Mouse (Mus musculus) urinary bladder, postnatal 10 days (tissue): ENCODE measurements around the gene Setdb1.

Experiments used
- DNase-seq: peaks from one replicate; pipeline ENCODE4 v3.0.0; 2022; ENCODE audit warnings: low spot score

The Setdb1 gene

GRCm38 (mm10) chr3:95319110-95319509 is 37.9 kb downstream of the Setdb1 start:
- no peak for DNase-seq

GRCm38 (mm10) chr3:95318548-95318947 is 38.5 kb downstream of the Setdb1 start:
- DNase-seq = no peak

DNA sequence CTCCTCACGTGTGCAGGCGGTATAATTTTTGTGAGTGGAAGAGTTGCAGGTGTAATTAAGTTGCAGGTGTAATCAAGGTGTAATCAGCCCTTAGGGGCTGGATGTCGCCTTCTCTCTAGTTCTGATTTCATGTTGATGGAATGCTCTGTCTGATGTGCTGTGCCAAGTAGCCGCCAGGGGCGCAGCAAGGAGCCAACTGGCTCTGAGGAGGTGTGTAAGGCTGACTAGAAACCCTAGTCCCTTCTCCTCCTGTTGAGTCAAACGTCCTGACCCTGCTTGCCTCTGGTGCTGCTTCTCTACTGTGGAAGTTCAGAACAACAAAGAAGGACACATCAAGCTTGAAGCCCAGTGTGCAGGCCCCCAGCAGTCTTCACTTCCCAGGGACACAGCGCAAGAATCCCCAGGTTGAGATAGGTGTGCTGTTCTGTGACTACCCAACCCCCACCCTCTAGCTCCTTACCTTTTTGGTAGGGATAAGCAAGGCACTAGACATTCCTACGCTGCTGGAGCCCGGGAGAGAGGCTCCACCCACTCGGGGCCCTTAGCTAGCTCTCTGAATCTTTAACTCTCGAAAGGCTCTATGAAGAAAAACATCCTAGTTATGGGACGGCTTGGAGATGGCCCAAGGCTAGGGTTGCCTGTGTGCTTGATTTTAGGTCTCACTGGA is 39.5 kb downstream of the Setdb1 start:
- DNase-seq = no peak

DNA sequence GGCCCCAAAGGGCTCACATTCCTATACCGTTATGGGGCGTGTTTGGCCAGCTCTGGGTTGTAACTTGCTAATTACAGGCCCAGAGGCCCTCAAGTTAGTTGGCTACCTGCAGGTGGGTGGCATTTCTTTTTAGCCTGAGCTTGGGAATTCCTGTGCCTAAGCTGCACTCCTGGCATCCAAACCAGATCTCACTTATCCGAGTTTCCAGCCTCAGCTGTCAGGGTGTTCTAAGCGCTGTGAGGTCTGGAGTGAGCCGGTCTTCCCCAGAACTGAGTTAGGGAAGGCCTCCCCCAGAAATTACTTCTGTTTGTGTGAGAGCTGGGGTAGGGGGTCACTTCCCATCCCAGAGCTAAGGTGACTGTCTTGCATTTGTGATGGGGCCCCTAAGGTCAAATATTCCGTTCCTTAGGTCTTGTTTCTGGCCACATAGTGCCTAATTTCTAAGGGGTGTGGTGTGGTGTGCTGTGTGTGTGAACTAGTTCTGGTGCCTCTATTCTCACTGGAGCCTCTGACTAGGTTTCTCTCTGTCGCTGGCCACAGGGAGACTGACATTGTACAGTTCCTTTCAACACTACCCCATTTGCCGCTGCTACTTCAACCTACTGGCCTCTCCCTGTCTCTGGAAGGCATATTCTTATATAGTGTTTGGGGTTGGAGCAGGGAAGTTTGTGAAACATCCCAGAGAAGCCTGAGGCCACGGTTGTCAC is 41.0 kb downstream of the Setdb1 start:
- no peak for DNase-seq

DNA sequence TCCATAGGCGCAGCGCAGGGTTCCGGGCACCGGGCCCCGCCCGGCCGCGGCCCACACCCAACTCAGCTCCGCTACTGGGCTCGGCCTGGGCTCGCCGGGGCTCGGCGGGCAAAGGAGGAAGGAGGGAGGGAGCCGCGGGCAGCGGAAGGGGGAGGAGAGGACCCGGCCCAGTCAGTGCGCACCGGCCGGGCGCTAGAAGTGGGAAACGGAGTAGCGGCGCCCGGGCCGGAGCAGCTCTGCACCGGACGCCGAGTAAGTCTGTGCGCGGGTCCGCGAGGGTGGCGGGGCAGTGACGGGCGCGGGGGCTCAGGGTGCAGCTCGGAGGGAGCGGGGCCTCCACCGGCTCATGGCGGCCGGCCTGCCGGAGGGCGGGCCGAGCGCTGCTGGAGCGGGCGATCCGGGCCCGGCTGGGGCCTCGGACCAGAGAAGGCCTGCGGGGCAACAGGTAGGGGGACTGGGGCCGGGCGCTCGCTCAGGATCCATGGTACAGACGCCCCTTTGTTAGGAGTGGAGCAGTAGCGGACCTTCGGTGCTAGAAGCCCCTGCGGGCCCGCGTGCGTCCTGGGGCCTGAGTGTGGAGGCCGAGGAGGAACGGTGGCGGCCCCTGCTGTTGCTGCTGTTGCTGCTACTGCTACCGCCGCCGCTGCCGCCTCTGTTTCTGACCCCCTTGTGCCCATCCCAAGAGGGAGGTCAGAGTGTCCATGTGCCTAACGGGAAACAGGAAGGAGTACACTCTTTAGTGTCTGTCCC is 41.7 kb downstream of the Setdb1 start:
- DNase-seq = peak; percentile 85

DNA sequence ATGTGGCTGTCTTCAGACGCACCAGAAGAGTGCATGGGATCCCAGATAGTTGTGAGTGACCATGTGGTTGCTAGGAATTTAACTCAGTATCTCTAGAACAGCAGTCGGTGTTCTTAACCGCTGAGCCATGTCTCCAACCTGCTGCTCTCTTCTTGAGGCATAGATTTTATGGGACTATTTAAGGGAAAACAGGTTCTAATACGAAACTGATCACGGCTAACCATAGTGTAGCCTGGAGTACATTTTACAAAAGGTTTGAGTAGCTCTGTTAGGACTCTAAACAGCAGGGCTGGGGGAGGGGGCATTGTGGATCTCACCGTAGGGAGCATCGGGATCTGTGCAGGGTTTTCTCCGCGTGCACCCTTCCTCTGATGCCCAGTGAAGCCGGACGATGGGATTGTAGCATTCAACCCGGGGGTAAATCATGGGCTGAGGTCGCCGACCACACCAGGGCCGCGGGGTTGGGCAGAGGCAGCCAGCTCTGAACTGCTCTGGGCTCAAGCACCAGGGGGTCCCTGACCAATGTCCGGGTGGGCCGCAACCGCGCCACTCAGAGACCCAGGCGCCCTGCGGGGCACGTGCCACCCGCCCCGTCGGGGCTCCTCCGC is 42.4 kb downstream of the Setdb1 start, which contains the start of gene Cers2:
Cers2 (plus strand) TSS at position 306 of the 608 bp plus-strand sequence.
- no peak for DNase-seq

DNA sequence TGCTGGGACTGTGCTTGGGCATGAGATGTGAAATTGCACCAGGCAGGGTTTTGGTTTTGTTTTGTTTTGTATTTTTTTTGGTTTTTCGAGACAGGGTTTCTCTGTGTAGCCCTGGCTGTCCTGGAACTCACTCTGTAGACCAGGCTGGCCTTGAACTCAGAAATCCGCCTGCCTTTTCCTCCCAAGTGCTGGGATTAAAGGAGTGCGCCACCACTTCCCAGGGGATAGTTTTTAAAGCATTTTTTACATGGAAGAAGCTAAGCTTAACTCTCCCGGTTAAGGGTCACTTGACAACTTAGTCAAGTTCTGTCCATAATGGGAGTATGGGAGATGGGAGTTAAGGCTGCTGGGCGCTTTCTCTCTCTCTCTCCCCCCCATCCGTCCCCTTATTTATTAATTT is 42.9 kb downstream of the Setdb1 start:
- no peak for DNase-seq

DNA sequence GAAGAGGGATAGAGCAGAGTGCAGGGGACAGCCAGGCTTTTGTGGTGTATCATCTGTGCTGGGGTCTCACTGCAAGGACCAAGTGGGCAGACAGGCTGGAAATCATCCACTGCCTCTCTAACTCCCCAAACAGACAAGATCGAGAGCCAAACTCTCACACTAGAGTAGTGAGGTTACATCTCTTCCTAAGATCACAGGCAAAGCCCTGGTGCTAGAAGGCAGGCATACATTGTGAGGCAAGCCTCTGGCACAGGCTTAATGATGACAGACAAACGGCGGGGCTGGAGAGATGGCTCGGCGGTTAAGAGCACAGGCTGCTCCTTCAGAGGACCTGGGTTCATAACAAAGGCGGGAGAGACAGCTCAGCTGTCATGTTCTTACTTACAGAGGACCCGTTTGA is 43.5 kb downstream of the Setdb1 start:
- DNase-seq = no peak

GRCm38 (mm10) chr3:95312623-95313022 is 44.4 kb downstream of the Setdb1 start:
- no peak for DNase-seq

DNA sequence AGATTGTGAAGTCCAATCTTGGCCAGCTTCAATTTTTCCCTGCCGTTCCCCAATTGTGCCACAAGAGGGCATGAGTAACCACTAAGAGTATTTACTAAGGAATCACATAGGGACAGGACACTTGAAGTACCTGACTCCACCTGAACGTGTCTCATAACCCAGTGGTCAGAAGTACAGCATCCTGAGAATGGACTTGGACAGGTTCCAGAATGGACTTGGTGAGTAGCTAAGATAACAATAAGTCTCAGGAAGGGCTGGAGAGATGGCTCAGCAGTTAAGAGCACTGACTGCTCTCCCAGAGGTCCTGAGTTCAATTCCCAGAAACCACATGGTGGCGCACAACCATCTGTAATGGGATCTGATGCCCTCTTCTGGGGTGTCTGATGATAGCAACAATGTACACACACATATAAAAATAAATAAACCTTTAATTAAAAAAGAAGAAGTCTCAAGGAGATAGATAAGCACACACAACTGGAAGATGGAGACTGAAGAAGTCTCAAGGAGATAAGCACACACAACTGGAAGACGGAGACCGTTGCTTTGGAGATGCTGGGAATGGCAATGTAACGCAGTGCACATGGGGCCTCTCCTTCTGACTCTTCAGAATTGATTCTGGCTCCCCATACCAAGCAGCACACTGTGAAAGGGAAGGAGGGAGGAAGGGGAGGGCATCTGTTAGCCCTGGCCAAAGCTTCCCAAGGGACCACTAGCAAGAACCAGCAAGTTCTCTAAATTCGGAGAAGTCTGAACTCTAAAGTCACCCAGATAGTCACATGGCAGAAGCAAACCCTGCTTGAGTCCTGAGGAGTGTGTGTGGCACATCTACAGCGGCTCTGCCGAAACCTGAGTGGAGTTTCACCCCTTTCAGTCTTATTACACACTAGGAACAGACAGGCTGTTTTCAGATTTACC is 45.8 kb downstream of the Setdb1 start:
- DNase-seq = no peak

DNA sequence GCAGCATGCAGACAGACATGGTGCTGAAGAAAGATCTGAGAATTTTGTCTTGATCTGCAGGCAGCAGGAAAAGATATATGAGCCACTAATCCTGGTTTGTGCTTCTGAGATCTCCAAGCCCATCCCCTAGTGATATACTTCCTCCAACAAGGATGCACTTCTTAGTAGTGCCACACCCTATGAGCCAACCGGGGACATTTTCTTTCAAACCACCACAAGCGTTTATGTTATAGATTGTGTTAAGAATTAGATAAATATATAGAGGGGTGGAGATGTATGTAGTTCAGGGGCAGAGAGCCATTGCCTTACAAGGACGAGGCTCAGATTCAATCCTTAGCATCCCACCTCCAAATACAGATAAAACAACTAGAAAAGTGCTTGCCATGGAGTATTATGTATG is 46.5 kb downstream of the Setdb1 start:
- no peak for DNase-seq

GRCm38 (mm10) chr3:95307100-95307499 is 49.9 kb downstream of the Setdb1 start, which contains the start of gene Anxa9:
Gene Anxa9, minus strand, starts transcription at chr3:95307176.
- no peak for DNase-seq

DNA sequence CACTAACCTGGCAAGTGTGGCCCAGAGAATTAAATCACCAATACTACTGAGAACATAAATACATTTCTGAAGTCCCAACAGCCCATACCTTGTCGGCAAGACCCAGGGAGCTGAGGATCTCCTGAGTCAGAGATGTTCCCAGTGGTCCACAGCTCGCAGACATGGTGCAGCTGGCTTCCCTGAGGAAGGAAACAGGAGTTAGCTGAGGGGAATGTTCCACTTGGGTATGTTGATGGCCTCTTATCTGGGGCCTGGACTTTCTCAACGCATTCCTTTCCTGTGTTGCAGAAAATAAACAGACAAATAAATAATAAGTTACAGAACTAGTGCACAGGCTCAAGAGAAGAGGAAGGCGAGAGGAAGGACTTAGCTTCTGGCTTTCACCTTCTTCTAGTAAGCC is 50.8 kb downstream of the Setdb1 start:
- no peak for DNase-seq

GRCm38 (mm10) chr3:95301204-95301796 is 55.7 kb downstream of the Setdb1 start:
- no peak for DNase-seq

DNA sequence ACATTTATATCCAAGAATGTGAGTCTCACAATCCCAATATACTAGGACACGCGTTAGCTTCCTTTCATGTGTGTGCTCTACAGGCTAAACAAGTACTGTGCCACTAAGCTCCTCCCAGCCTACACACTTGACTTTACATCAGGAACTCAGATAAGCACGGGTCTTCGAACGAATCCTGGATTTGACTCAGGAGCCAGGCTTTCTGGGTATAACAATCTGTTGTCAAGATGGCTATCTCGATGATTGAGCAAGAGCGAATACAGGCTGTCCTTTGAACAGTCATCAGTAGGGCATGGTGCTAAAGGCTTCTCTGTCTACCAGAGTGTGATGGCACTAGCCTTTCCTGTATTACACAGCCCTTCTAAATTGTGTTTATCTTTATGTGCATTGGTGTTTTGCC is 59.0 kb downstream of the Setdb1 start:
- DNase-seq = no peak

DNA sequence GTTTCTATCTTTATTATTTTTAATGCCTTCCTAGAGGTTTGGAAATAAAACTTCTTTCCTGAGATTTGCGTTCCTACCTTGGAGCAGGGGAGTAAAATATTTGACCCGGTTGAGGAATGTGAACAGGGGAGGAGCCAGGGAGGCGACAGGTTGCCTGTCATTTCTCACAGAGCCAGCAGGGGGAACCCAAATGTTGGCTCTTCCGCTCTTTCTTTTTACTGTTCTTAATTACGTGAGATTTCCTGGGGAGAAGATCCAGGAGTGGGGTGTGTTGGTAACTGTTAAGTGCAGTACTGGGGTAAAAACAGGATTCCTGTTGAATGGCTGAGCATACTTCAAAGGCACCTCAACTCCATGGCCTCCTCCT is 60.9 kb downstream of the Setdb1 start:
- DNase-seq = no peak

DNA sequence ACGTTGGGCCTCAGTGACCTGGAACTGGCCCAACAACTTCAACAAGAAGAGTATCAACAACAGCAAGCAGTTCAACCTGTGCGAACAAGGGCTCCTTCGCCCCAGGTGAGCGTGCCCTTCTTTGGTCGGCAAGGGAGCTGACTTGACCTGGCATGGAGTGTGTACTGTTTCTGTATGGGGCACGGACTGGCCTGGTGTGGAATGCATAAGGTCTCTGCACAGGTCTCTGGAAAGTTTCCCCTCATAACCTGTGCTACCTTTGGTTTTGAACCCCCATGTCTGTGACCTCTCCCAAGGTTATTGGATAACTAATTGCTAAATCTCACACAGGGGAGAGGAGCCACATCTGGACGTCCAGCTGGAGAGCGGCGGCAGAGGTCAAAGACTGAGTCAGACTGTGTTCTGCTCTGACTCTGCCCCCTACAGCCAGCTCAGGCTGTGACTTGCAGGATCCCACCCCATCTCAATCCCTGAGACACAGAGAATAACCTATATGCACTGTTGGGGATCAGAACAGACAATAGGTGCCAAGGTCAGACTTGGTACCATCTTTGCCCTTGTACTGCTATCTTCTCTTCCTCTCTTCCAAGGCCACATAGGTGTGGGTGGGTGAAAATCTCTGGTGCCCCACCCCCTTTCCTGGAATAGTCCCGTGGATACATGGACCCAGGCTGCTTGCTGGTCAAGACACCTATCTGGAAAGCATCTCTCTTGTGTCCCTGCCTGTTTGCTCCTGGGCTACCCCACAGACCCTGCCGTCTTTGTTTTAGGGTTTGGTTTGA is 61.5 kb downstream of the Setdb1 start:
- no peak for DNase-seq

DNA sequence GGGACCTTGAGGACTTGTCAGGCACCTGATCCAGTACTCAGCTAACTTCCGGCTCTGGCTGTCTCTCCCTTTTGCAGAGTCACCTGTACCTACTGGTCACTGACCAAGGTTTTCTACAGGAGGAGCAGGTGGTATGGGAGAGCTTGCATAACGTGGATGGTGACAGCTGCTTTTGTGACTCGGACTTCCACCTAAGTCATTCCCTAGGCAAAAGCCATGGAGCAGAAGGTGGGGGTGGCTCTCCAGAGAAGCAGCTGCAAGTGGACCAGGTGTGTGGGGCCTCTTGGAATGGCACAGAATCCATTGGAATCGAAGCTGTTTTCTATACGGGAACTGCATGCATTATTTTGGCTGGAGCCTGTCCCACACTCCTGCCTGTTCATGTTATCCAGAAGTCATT is 62.3 kb downstream of the Setdb1 start:
- DNase-seq = no peak

DNA sequence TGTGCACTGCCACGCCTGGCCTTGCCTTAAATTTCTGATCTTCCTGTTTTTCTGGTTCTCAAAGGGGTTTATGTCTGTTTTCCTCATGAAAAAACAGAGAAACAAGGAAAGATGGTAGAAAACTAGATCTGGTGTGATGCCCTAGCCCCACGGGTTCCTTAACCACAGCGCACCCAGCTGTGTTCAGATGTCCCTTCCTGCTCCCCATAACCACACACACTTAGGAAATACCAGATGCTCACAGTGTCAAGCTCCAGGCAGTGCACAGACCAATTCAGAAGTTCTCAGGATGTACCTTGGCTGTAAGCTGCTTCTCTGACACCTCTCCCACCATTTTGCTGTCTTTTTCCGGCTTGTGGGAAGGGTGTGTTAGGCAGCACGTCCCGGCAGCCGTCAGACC is 62.7 kb downstream of the Setdb1 start:
- no peak for DNase-seq

DNA sequence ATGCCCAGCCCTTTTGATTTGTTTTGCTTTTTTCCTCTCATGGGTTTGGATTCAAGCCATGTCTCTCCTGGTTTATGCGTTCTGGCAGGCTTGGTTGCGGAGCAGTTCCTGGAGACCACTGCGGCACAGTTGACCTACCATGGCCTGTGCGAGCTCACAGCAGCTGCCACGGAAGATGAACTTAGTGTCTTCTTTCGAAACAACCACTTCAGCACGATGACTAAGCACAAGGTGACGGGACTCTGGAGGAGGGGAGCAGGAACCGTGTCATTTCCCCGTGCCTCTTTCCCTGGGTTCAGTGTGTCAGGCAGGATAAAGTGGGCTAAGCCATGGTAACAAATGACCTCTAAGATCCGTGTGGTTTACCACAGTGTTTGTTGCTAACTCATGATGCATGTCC is 63.5 kb downstream of the Setdb1 start:
- DNase-seq = no peak
